Mouse (Mus musculus): ENCODE data around the gene Tmem209.

DNA sequence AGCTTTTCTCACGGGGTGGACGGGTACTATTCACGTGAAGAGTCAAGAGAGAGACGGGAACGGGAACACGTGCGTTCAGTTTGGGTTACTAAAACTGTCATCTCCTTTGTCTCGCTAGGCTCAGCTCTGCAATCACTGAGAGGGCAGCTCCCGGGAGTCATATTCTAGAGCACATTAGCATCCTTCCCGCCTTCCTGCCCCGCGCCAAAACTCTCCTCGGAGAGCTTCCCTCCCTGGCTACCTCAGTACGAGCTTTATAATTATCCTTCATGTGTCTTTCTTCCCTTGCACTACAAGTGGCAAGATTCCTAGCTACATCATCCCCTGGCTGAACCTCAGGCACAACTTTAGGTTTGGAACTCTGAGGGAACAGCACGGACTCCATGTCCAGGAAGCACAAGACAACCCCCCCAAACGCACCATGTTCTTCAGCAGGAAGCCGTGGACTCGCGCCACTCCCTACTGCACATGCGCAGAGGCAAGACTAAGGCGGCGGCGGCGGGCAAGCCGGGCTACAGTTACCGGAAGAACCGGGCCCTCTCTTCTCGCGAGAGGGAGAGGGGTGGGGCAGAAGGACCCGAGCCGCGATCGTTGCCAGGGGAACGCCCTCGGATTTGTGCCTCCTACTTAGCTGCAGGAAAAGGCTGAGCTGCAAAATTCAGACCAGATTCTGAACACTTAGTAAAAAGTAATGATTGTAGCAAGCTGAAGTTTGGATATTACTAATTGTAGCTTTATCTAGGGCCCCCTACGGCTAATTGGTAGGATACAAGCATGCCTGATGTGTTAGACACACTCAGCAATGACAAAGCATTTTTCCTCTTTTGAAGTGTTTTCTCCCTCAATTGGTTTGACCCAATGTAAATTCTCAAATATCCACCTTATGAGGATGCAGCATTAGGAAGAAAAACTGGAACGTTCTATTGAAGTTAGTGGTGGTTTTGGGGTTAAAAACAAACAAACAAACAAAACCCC lies at the start of gene Tmem209, which contains the start of gene Ssmem1:
- TF ChIP-seq CTCF (IDR thresholded peaks at IDR 0.05; ENCODE audit: low read depth) (no peak), EP300 (IDR thresholded peaks at IDR 0.05; ENCODE audit: low read depth) (peak; percentile 97)

Data from heart, postnatal 0 days (tissue).